Mouse (Mus musculus): ENCODE measurements around the gene BC035947. TPM values are rescaled to one million over a fixed set of nuclear protein-coding genes. Genes with fewer than 3 reads are reported as not detected.
"Not testable (repeated sequence)": the region's sequence is repeated elsewhere in the genome, so short reads cannot be mapped to it uniquely, and the experiment has no call there.

The BC035947 gene
- total and polyA plus RNA-seq, 3 experiments, result not detected

DNA sequence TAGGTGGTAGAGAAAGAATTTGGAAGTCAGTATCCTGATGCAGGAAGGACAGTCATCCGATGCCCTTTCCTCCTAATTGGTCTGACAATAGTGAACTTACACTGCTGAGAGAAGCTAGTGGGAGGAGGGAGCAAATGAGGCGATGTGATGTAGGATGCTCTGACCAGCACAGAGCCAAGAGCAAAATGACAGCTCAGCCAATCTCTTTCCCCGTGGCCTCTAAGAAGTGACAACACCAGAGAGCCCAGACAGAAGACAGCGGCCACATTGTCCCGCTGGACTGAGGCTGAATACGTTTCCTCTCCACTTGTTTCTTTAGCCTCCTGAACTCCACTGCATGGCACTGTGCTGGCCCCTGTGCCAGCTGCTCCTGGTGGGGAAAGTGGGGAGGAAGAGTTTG lies 37.0 kb upstream of the BC035947 start:
- in situ Hi-C loops (cut with MboI; ENCODE audit: low pct_ligation_motif_present, low pct_unique_long_range_greater_than_20kb, low sequenced_read_pairs) (loop anchor here (25.0 kb wide), 1 partner anchor 1088 kb away; no protein-coding TSS in a partner anchor), dilution Hi-C loops (cut with MboI; ENCODE audit: extremely low pct_ligation_motif_present, extremely low pct_unique_long_range_greater_than_20kb, low sequenced_read_pairs) (no loop called here)
- Histone ChIP-seq H3K4me3 (replicated peaks in 1 of 3; ENCODE audit: low read depth in 2 of 3, low read length in 2 of 3, poor library complexity in 1 of 3) (no peak overlapping the region), H3K9ac (ENCODE audit: insufficient read depth, low read depth) (no peak overlapping the region), H3K4me2 (ENCODE audit: insufficient read depth, low read depth, poor library complexity, severe bottlenecking) (no peak overlapping the region), H3K79me2 (replicated peaks; ENCODE audit: control insufficient read depth, extremely low read depth, insufficient read depth, poor library complexity, severe bottlenecking) (no peaks in the 10 kb centered on the region), H3K9me3 (replicated peaks; ENCODE audit: low read length) (no peaks in the 10 kb centered on the region), H3K27ac (ENCODE audit: insufficient read depth, low read depth) (no peak overlapping the region), H3K27me3 (replicated peaks) (no peaks in the 10 kb centered on the region), H3K36me3 (replicated peaks in 1 of 2; ENCODE audit: control insufficient read depth in 1 of 2, insufficient read depth in 1 of 2, low read length in 1 of 2) (no peaks in the 10 kb centered on the region), H3K4me1 (ENCODE audit: control insufficient read depth in 1 of 2, insufficient read depth in 2 of 2) (no peaks in the 10 kb centered on the region)
- TF ChIP-seq TBP (conservative IDR thresholded peaks at IDR 0.05; ENCODE audit: low read depth, low read length), result no peak
- TF ChIP-seq BHLHE40 (IDR thresholded peaks at IDR 0.05; ENCODE audit: low read depth, low read length), result no peak
- no peak for TF ChIP-seq SIN3A (IDR thresholded peaks at IDR 0.05; ENCODE audit: low read length)
- no peak for TF ChIP-seq E2F4 (IDR thresholded peaks at IDR 0.05; ENCODE audit: insufficient replicate concordance, low read depth, low read length)
- no peak for DNase-seq (ENCODE audit: extremely low read depth)

- DNase-seq (ENCODE audit: extremely low read depth), result no peak
- Histone ChIP-seq H3K9me3 (replicated peaks; ENCODE audit: low read length) (no peaks in the 10 kb centered on the region), H3K79me2 (replicated peaks; ENCODE audit: control insufficient read depth, extremely low read depth, insufficient read depth, poor library complexity, severe bottlenecking) (no peaks in the 10 kb centered on the region), H3K4me1 (ENCODE audit: control insufficient read depth in 1 of 2, insufficient read depth in 2 of 2) (no peaks in the 10 kb centered on the region), H3K36me3 (replicated peaks in 1 of 2; ENCODE audit: control insufficient read depth in 1 of 2, insufficient read depth in 1 of 2, low read length in 1 of 2) (no peaks in the 10 kb centered on the region), H3K4me3 (replicated peaks in 1 of 3; ENCODE audit: low read depth in 2 of 3, low read length in 2 of 3, poor library complexity in 1 of 3) (no peak overlapping the region), H3K4me2 (ENCODE audit: insufficient read depth, low read depth, poor library complexity, severe bottlenecking) (no peak overlapping the region), H3K9ac (ENCODE audit: insufficient read depth, low read depth) (no peak overlapping the region), H3K27ac (ENCODE audit: insufficient read depth, low read depth) (no peak overlapping the region), H3K27me3 (replicated peaks) (no peaks in the 10 kb centered on the region)
- in situ Hi-C loops (cut with MboI; ENCODE audit: low pct_ligation_motif_present, low pct_unique_long_range_greater_than_20kb, low sequenced_read_pairs), result loop anchor here (25.0 kb wide), 1 partner anchor 1091 kb away; no protein-coding TSS in a partner anchor
- TF ChIP-seq MXI1 (IDR thresholded peaks at IDR 0.05; ENCODE audit: low read depth, low read length) (no peak), BHLHE40 (IDR thresholded peaks at IDR 0.05; ENCODE audit: low read depth, low read length) (no peak), ETS1 (conservative IDR thresholded peaks at IDR 0.05; ENCODE audit: low read depth, low read length) (no peak)
- dilution Hi-C loops (cut with MboI; ENCODE audit: extremely low pct_ligation_motif_present, extremely low pct_unique_long_range_greater_than_20kb, low sequenced_read_pairs), result no loop called here
Observed at GRCm38 (mm10) chr1:78546258-78546657, 34.3 kb upstream of the BC035947 start.

DNA sequence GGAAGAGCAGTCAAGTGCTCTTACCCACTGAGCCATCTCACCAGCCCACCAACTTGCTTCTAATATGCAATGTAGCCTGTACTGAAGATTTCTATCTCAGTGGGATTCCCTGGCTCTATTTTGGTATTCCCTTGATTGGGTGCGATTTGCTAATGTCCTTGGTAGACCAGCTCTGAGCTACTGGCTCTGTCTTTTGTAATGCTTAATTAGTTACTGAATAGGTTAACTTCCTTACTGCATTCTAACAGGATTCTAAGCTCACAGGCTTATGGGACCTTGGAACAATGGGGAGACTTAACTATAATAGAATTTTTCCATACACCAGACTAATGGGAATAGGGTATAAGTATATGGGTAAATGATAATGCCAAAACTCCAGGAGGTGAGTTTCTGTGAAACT lies 31.7 kb upstream of the BC035947 start:
- H3K27ac ChIP-seq (ENCODE audit: insufficient read depth, low read depth); dilution Hi-C loops (cut with MboI; ENCODE audit: extremely low pct_ligation_motif_present, extremely low pct_unique_long_range_greater_than_20kb, low sequenced_read_pairs); H3K4me3 ChIP-seq (replicated peaks in 1 of 3; ENCODE audit: low read depth in 2 of 3, low read length in 2 of 3, poor library complexity in 1 of 3); H3K9ac ChIP-seq (ENCODE audit: insufficient read depth, low read depth); H3K4me2 ChIP-seq (ENCODE audit: insufficient read depth, low read depth, poor library complexity, severe bottlenecking); H3K79me2 ChIP-seq (replicated peaks; ENCODE audit: control insufficient read depth, extremely low read depth, insufficient read depth, poor library complexity, severe bottlenecking); H3K4me1 ChIP-seq (ENCODE audit: control insufficient read depth in 1 of 2, insufficient read depth in 2 of 2); DNase-seq (ENCODE audit: extremely low read depth); H3K36me3 ChIP-seq (replicated peaks in 1 of 2; ENCODE audit: control insufficient read depth in 1 of 2, insufficient read depth in 1 of 2, low read length in 1 of 2); H3K27me3 ChIP-seq (replicated peaks); H3K9me3 ChIP-seq (replicated peaks; ENCODE audit: low read length): not testable (repeated sequence)
- in situ Hi-C loops (cut with MboI; ENCODE audit: low pct_ligation_motif_present, low pct_unique_long_range_greater_than_20kb, low sequenced_read_pairs), result loop anchor here (25.0 kb wide), 1 partner anchor 1094 kb away; no protein-coding TSS in a partner anchor

GRCm38 (mm10) chr1:78539166-78539565 lies 27.2 kb upstream of the BC035947 start:
- DNase-seq (ENCODE audit: extremely low read depth), result no peak
- Histone ChIP-seq H3K4me3 (replicated peaks in 1 of 3; ENCODE audit: low read depth in 2 of 3, low read length in 2 of 3, poor library complexity in 1 of 3) (no peak overlapping the region), H3K9ac (ENCODE audit: insufficient read depth, low read depth) (no peak overlapping the region), H3K36me3 (replicated peaks in 1 of 2; ENCODE audit: control insufficient read depth in 1 of 2, insufficient read depth in 1 of 2, low read length in 1 of 2) (no peaks in the 10 kb centered on the region), H3K9me3 (replicated peaks; ENCODE audit: low read length) (no peaks in the 10 kb centered on the region), H3K4me1 (ENCODE audit: control insufficient read depth in 1 of 2, insufficient read depth in 2 of 2) (peaks cover 0 to 9% of the 10 kb centered on the region in 2 experiments; a peak in 2 of 4 replicates), H3K27me3 (replicated peaks) (no peaks in the 10 kb centered on the region), H3K27ac (ENCODE audit: insufficient read depth, low read depth) (no peak overlapping the region), H3K79me2 (replicated peaks; ENCODE audit: control insufficient read depth, extremely low read depth, insufficient read depth, poor library complexity, severe bottlenecking) (no peaks in the 10 kb centered on the region), H3K4me2 (ENCODE audit: insufficient read depth, low read depth, poor library complexity, severe bottlenecking) (no peak overlapping the region)
- in situ Hi-C loops (cut with MboI; ENCODE audit: low pct_ligation_motif_present, low pct_unique_long_range_greater_than_20kb, low sequenced_read_pairs), result loop anchor here (25.0 kb wide), 1 partner anchor 1098 kb away; no protein-coding TSS in a partner anchor
- no peak for TF ChIP-seq UBTF (IDR thresholded peaks at IDR 0.05; ENCODE audit: low read depth, low read length)
- no peak for TF ChIP-seq EP300 (IDR thresholded peaks at IDR 0.05; ENCODE audit: low read length)
- TF ChIP-seq BHLHE40 (IDR thresholded peaks at IDR 0.05; ENCODE audit: low read depth, low read length), result no peak
- dilution Hi-C loops (cut with MboI; ENCODE audit: extremely low pct_ligation_motif_present, extremely low pct_unique_long_range_greater_than_20kb, low sequenced_read_pairs), result no loop called here

All from CH12.LX (cell line).